Mouse (Mus musculus) MEL (cell line): Measurements from ENCODE around the gene Tpm1. TPM values are rescaled to one million over a fixed set of nuclear protein-coding genes. Genes with fewer than 3 reads are reported as not detected.

Experiments used
- DNase-seq: peaks from one replicate; pipeline ENCODE4 v3.0.0; 2011; ENCODE audit warnings: low read depth, low spot score
- H3K27ac ChIP-seq: 2 replicates; pipeline ENCODE4 v1.5.1; 2012; ENCODE audit warnings: low read depth, mild to moderate bottlenecking, control low read depth, low read length, moderate library complexity; ENCODE audit not compliant: control insufficient read depth
- H3K27me3 ChIP-seq, 2 experiments: fragments of 150-350 bp in 1 of 2; sonication (generic) in 1 of 2; 2 replicates each; pipeline ENCODE4 v1.6.1; 2012; ENCODE audit warnings: low read length in 2 of 2, mild to moderate bottlenecking in 2 of 2, improper control_type of control experiment in 1 of 2, moderate library complexity in 1 of 2; ENCODE audit not compliant: insufficient read depth in 2 of 2, control insufficient read depth in 1 of 2
- H3K36me3 ChIP-seq, 2 experiments: 2 replicates each; pipeline ENCODE4 v1.6.1; 2012 to 2014; ENCODE audit warnings: low read length in 2 of 2, improper control_type of control experiment in 1 of 2, inconsistent platforms in 1 of 2, mild to moderate bottlenecking in 1 of 2; ENCODE audit not compliant: insufficient read depth in 2 of 2, control insufficient read depth in 1 of 2
- H3K4me1 ChIP-seq, 2 experiments: fragments of 150-350 bp in 1 of 2; sonication (generic) in 1 of 2; 2 replicates each; pipeline ENCODE4 v1.6.1; 2012; ENCODE audit warnings: low read length in 2 of 2, improper control_type of control experiment in 1 of 2, mild to moderate bottlenecking in 1 of 2; ENCODE audit not compliant: insufficient read depth in 2 of 2, control insufficient read depth in 1 of 2
- H3K4me3 ChIP-seq, 2 experiments: fragments of 150-350 bp in 1 of 2; sonication (generic) in 1 of 2; 2 replicates each; pipeline ENCODE4 v1.5.1; 2012; ENCODE audit warnings: low read depth in 2 of 2, low read length in 2 of 2, mild to moderate bottlenecking in 2 of 2, moderate library complexity in 2 of 2, control low read depth in 1 of 2, improper control_type of control experiment in 1 of 2; ENCODE audit not compliant: control insufficient read depth in 1 of 2, insufficient read depth in 1 of 2
- H3K79me2 ChIP-seq: 2 replicates; pipeline ENCODE4 v1.6.1; 2012; ENCODE audit warnings: mild to moderate bottlenecking, low read length, moderate library complexity; ENCODE audit not compliant: control insufficient read depth, poor library complexity, insufficient read depth
- H3K9ac ChIP-seq: 2 replicates; pipeline ENCODE4 v1.6.1; 2012; ENCODE audit warnings: low read depth, mild to moderate bottlenecking, control low read depth, low read length, moderate library complexity; ENCODE audit not compliant: control insufficient read depth, poor library complexity, severe bottlenecking
- H3K9me3 ChIP-seq: fragments of 150-350 bp; sonication (generic); replicated peaks from 2 replicates; pipeline ENCODE4 v1.6.1; 2012; ENCODE audit warnings: mild to moderate bottlenecking, low read length, improper control_type of control experiment, moderate library complexity; ENCODE audit not compliant: insufficient read depth
- CHD1 ChIP-seq: IDR thresholded peaks from 2 replicates; pipeline ENCODE4 v1.6.1; 2012; ENCODE audit warnings: low read depth, mild to moderate bottlenecking, inconsistent platforms, low read length, improper control_type of control experiment
- CTCF ChIP-seq, 3 experiments: IDR thresholded peaks in 2 of 3; conservative IDR thresholded peaks in 1 of 3; 2 replicates each; pipeline ENCODE4 v1.5.1; 2011 to 2012; ENCODE audit warnings: low read length in 3 of 3, low read depth in 2 of 3, mild to moderate bottlenecking in 2 of 3, improper control_type of control experiment in 1 of 3, inconsistent platforms in 1 of 3, mixed read lengths in 1 of 3, moderate library complexity in 1 of 3; ENCODE audit not compliant: control insufficient read depth in 1 of 3, insufficient read depth in 1 of 3, poor library complexity in 1 of 3, severe bottlenecking in 1 of 3
- ETS1 ChIP-seq: IDR thresholded peaks from 2 replicates; pipeline ENCODE4 v1.6.1; 2012; ENCODE audit warnings: low read depth, mild to moderate bottlenecking, inconsistent platforms, low read length, improper control_type of control experiment, moderate library complexity
- JUND ChIP-seq: IDR thresholded peaks from 2 replicates; pipeline ENCODE4 v1.6.1; 2011; ENCODE audit warnings: low read depth, mild to moderate bottlenecking, improper control_type of control experiment, low read length
- KAT2A ChIP-seq: conservative IDR thresholded peaks from 2 replicates; pipeline ENCODE4 v1.6.1; 2012; ENCODE audit warnings: low read depth, low read length, improper control_type of control experiment, inconsistent platforms
- MAZ ChIP-seq: IDR thresholded peaks from 2 replicates; pipeline ENCODE4 v1.6.1; 2012; ENCODE audit warnings: low read depth, mild to moderate bottlenecking, inconsistent platforms, low read length, improper control_type of control experiment
- MEF2A ChIP-seq: IDR thresholded peaks from 2 replicates; pipeline ENCODE4 v1.6.1; 2014; ENCODE audit warnings: low read depth, mild to moderate bottlenecking, inconsistent platforms, low read length, improper control_type of control experiment; ENCODE audit not compliant: poor library complexity, insufficient replicate concordance, severe bottlenecking; ENCODE audit errors: extremely low read depth
- MYB ChIP-seq: IDR thresholded peaks from 2 replicates; pipeline ENCODE4 v1.6.1; 2011; ENCODE audit warnings: mild to moderate bottlenecking, low read depth, low read length, improper control_type of control experiment
- MYC ChIP-seq: IDR thresholded peaks from 2 replicates; pipeline ENCODE4 v1.6.1; 2011; ENCODE audit warnings: low read depth, mild to moderate bottlenecking, low read length, improper control_type of control experiment, moderate library complexity
- NELFE ChIP-seq: IDR thresholded peaks from 2 replicates; pipeline ENCODE4 v1.6.1; 2011; ENCODE audit warnings: low read depth, low read length, improper control_type of control experiment
- NRF1 ChIP-seq: IDR thresholded peaks from 2 replicates; pipeline ENCODE4 v1.6.1; 2014; ENCODE audit warnings: low read depth, mild to moderate bottlenecking, inconsistent platforms, low read length, improper control_type of control experiment, moderate library complexity; ENCODE audit not compliant: poor library complexity, insufficient read depth, severe bottlenecking
- POLR2AphosphoS5 ChIP-seq: IDR thresholded peaks from 2 replicates; pipeline ENCODE4 v1.6.1; 2012; ENCODE audit warnings: low read depth, borderline replicate concordance, mild to moderate bottlenecking, inconsistent platforms, low read length, moderate library complexity, mixed read lengths
- RCOR1 ChIP-seq: IDR thresholded peaks from 2 replicates; pipeline ENCODE4 v1.6.1; 2012; ENCODE audit warnings: low read depth, mild to moderate bottlenecking, inconsistent platforms, low read length, improper control_type of control experiment
- SIN3A ChIP-seq: IDR thresholded peaks from 2 replicates; pipeline ENCODE4 v1.6.1; 2012; ENCODE audit warnings: low read length, improper control_type of control experiment, inconsistent platforms
- UBTF ChIP-seq: IDR thresholded peaks from 2 replicates; pipeline ENCODE4 v1.6.1; 2012; ENCODE audit warnings: low read depth, mild to moderate bottlenecking, inconsistent platforms, low read length, improper control_type of control experiment, moderate library complexity, borderline replicate concordance; ENCODE audit not compliant: insufficient read depth
- USF2 ChIP-seq, 2 experiments: IDR thresholded peaks; 2 replicates each; pipeline ENCODE4 v1.6.1; 2011 to 2012; ENCODE audit warnings: improper control_type of control experiment in 2 of 2, low read length in 2 of 2, borderline replicate concordance in 1 of 2, inconsistent platforms in 1 of 2, low read depth in 1 of 2, mild to moderate bottlenecking in 1 of 2; ENCODE audit not compliant: insufficient read depth in 1 of 2
- ZKSCAN1 ChIP-seq: IDR thresholded peaks from 2 replicates; pipeline ENCODE4 v1.6.1; 2012; ENCODE audit warnings: low read depth, mild to moderate bottlenecking, inconsistent platforms, low read length, improper control_type of control experiment, moderate library complexity
- ZNF384 ChIP-seq: IDR thresholded peaks from 2 replicates; pipeline ENCODE4 v1.6.1; 2012; ENCODE audit warnings: low read depth, mild to moderate bottlenecking, inconsistent platforms, low read length, improper control_type of control experiment
- polyA plus RNA-seq, 2 experiments: library from polyadenylated mRNA; stranded (reverse) in 1 of 2; unstranded in 1 of 2; fragments of >175 nt in 1 of 2; fragments of >200 nt in 1 of 2; gene quantifications; 2 replicates each; pipeline versions ENCODE4 v1.2.1 to v1.2.4; 2012; ENCODE audit warnings: low replicate concordance in 2 of 2, low read depth in 1 of 2; ENCODE audit not compliant: insufficient read length in 2 of 2, insufficient read depth in 1 of 2, missing spikeins in 1 of 2
- total RNA-seq: library from RNA; depleted of rRNA; stranded (reverse); fragments of 300-350 nt; gene quantifications from 2 replicates; pipeline ENCODE4 v1.2.3, GENCODE M21; 2012

Tpm1 gene
- total and polyA plus RNA-seq, 3 experiments, result 38.2 to 113 TPM; not detected in 1

- TF ChIP-seq ZNF384, result 0 out of 2 replicates have a peak, but pooled peaks have one; percentile 15
- TF ChIP-seq CTCF (IDR thresholded peaks at IDR 0.05 in 2 of 3, conservative IDR thresholded peaks at IDR 0.05 in 1 of 3; ENCODE audit: control insufficient read depth in 1 of 3, insufficient read depth in 1 of 3, low read depth in 2 of 3, low read length in 3 of 3, poor library complexity in 1 of 3, severe bottlenecking in 1 of 3), result peak; percentile 23 to 40 (median 37); a peak in 5 of 6 replicates
- no peak for TF ChIP-seq KAT2A
- Histone ChIP-seq H3K9me3 (no peaks in the 10 kb centered on the region), H3K27me3 (no peaks in the 10 kb centered on the region), H3K4me3 (no peak overlapping the region), H3K36me3 (peaks cover 11 to 21% of the 10 kb centered on the region in 2 experiments), H3K4me1 (peaks cover 19 to 22% of the 10 kb centered on the region in 2 experiments), H3K79me2 (peaks cover 12% of the 10 kb centered on the region), H3K9ac (no peak overlapping the region), H3K27ac (no peak overlapping the region)
- DNase-seq, result peak; percentile 27
Measured at GRCm38 (mm10) chr9:67034677-67035076, 14.5 kb downstream of the Tpm1 start.

- Histone ChIP-seq H3K4me3 (no peak overlapping the region), H3K79me2 (peaks cover 1% of the 10 kb centered on the region), H3K9ac (no peak overlapping the region), H3K27ac (no peak overlapping the region), H3K27me3 (no peaks in the 10 kb centered on the region), H3K36me3 (peaks cover 11 to 17% of the 10 kb centered on the region in 2 experiments), H3K9me3 (no peaks in the 10 kb centered on the region), H3K4me1 (peaks cover 17 to 18% of the 10 kb centered on the region in 2 experiments)
- DNase-seq, result no peak
- TF ChIP-seq MEF2A, result no peak
Measured at GRCm38 (mm10) chr9:67033016-67033415, 16.2 kb downstream of the Tpm1 start.

- Histone ChIP-seq H3K79me2 (no peaks in the 10 kb centered on the region; the same call in 1 of the 2 replicates), H3K27me3 (no peaks in the 10 kb centered on the region), H3K4me3 (no peak overlapping the region), H3K4me1 (peaks cover 12 to 14% of the 10 kb centered on the region in 2 experiments), H3K36me3 (peaks cover 11 to 13% of the 10 kb centered on the region in 2 experiments), H3K27ac (no peak overlapping the region), H3K9me3 (no peaks in the 10 kb centered on the region), H3K9ac (no peak overlapping the region)
- TF ChIP-seq NRF1, result no peak
- DNase-seq, result no peak
Measured at GRCm38 (mm10) chr9:67032611-67033010, 16.6 kb downstream of the Tpm1 start.

- H3K4me3 ChIP-seq, result no peak overlapping the region
- no peak overlapping the region for H3K27ac ChIP-seq
- H3K4me1 ChIP-seq, result peaks cover 0 to 17% of the 10 kb centered on the region in 2 experiments; a peak in 3 of 4 replicates
- H3K9me3 ChIP-seq, result no peaks in the 10 kb centered on the region
- no peaks in the 10 kb centered on the region for H3K27me3 ChIP-seq
- no peaks in the 10 kb centered on the region for H3K79me2 ChIP-seq
- H3K36me3 ChIP-seq, result peaks cover 2 to 13% of the 10 kb centered on the region in 2 experiments
- no peak overlapping the region for H3K9ac ChIP-seq
- no peak for DNase-seq
- TF ChIP-seq MYC (no peak), CTCF (IDR thresholded peaks at IDR 0.05 in 2 of 3, conservative IDR thresholded peaks at IDR 0.05 in 1 of 3; ENCODE audit: control insufficient read depth in 1 of 3, insufficient read depth in 1 of 3, low read depth in 2 of 3, low read length in 3 of 3, poor library complexity in 1 of 3, severe bottlenecking in 1 of 3) (no peak), ETS1 (no peak), NELFE (no peak), NRF1 (no peak), MYB (no peak), ZKSCAN1 (no peak), USF2 (IDR thresholded peaks at IDR 0.05; ENCODE audit: borderline replicate concordance in 1 of 2, insufficient read depth in 1 of 2, low read depth in 1 of 2, low read length in 2 of 2) (no peak), JUND (no peak), UBTF (no peak), POLR2AphosphoS5 (no peak), RCOR1 (no peak), MAZ (no peak), SIN3A (no peak), CHD1 (no peak)
Measured at GRCm38 (mm10) chr9:67029518-67029917, 19.7 kb downstream of the Tpm1 start.
